In genomic region chr19:53377652-53378051, GRCm38 (mm10) we compare ENCODE assay signal across 37 mouse cellular contexts. TPM values are rescaled to one million over a fixed set of nuclear protein-coding genes. Genes with fewer than 3 reads are reported as not detected.
"Had no signal": no experiment of that assay in that cellular context is flagged by ENCODE, and none has a peak within 500 bp of the region (broad histone marks: within the 10 kb centered on the region; RNA-seq: fewer than 3 reads in every experiment).

No protein-coding gene starts in this region.

- DNase-seq: gastrocnemius, adult 2 months; gastrocnemius, postnatal 10 days; gastrocnemius, postnatal 25 days; heart, adult 2 months; heart, postnatal 14 days; heart, postnatal 36 days; kidney, adult 18-20 months; kidney, postnatal 14 days; kidney, postnatal 4 days; liver had no signal

- H3K27ac ChIP-seq: gastrocnemius, adult 2 months; heart, adult 2 months; heart, embryonic 13.5 days; heart, embryonic 15.5 days; hindbrain, embryonic 10.5 days; hindbrain, embryonic 12.5 days; hindbrain, embryonic 14.5 days; intestine, embryonic 15.5 days; kidney, embryonic 15.5 days; kidney, postnatal 0 days; layer of hippocampus, adult 2 months; left cerebral cortex, adult 2 months; limb, embryonic 10.5 days; limb, embryonic 12.5 days; liver, embryonic 12.5 days; liver, embryonic 14.5 days had no signal

- H3K9me3 ChIP-seq: heart, embryonic 13.5 days; heart, embryonic 15.5 days; hindbrain, embryonic 10.5 days; hindbrain, embryonic 12.5 days; intestine, embryonic 15.5 days; kidney, embryonic 15.5 days; limb, embryonic 10.5 days; limb, embryonic 12.5 days; liver, embryonic 12.5 days had no signal

- H3K27me3 ChIP-seq: heart, embryonic 13.5 days; heart, embryonic 15.5 days; hindbrain, embryonic 12.5 days; intestine, embryonic 15.5 days; kidney, embryonic 15.5 days; limb, embryonic 12.5 days; liver, embryonic 12.5 days had no signal

- H3K9ac ChIP-seq: heart, embryonic 13.5 days; heart, embryonic 15.5 days; hindbrain, embryonic 12.5 days; hindbrain, embryonic 14.5 days; intestine, embryonic 15.5 days; kidney, embryonic 15.5 days; limb, embryonic 12.5 days; liver, embryonic 12.5 days; liver, embryonic 14.5 days had no signal

- H3K4me1 ChIP-seq: heart, embryonic 15.5 days; hindbrain, embryonic 10.5 days; hindbrain, embryonic 12.5 days; intestine, embryonic 15.5 days; kidney, embryonic 15.5 days; limb, embryonic 10.5 days; liver, embryonic 12.5 days had no signal

- H3K4me3 ChIP-seq: gastrocnemius, adult 2 months; heart, adult 2 months; heart, embryonic 13.5 days; heart, embryonic 15.5 days; hindbrain, embryonic 10.5 days; hindbrain, embryonic 12.5 days; intestine, embryonic 15.5 days; kidney, embryonic 15.5 days; layer of hippocampus, adult 2 months; left cerebral cortex, adult 2 months; limb, embryonic 10.5 days; limb, embryonic 12.5 days; liver, embryonic 12.5 days had no signal

RNA-seq across cellular contexts. Expression of gene Gm10197, which starts 6.1 kb away (rescaled TPM):
- total RNA-seq: gastrocnemius, adult 2 months; gastrocnemius, postnatal 10 days; gastrocnemius, postnatal 25 days; gastrocnemius, postnatal 4 days; granulocyte monocyte progenitor cell, adult 5-6 weeks; heart, adult 2 months; heart, postnatal 14 days; heart, postnatal 36 days; layer of hippocampus, adult 2 months; layer of hippocampus, postnatal 10 days; layer of hippocampus, postnatal 25 days; left cerebral cortex, adult 2 months; left cerebral cortex, postnatal 14 days; left cerebral cortex, postnatal 36 days had no signal
- polyA plus RNA-seq: frontal cortex, adult 2 months; heart, adult 2 months; heart, embryonic 13.5 days; heart, embryonic 15.5 days; heart, postnatal 0 days; hindbrain, embryonic 10.5 days; hindbrain, embryonic 12.5 days; hindbrain, embryonic 14.5 days; hindbrain, embryonic 16.5 days; inflammation-experienced regulatory T-cells, adult 6 months; intestine, postnatal 0 days; kidney, embryonic 15.5 days; kidney, postnatal 0 days; limb, embryonic 12.5 days; limb, embryonic 14.5 days; liver, embryonic 12.5 days; liver, embryonic 14.5 days; liver, embryonic 16.5 days had no signal
